Mouse (Mus musculus) mouse trophoblast stem cell (cell line): Measurements from ENCODE around the gene Cenpu.

Source experiments
- in situ Hi-C, 2 experiments: fragments of 300-500 bp; cut with MseI, MboI; formaldehyde crosslinking; loops; 2 replicates in 1 of 2; 3 replicates in 1 of 2; pipeline ENCODE4 v1.15.1; 2025

The Cenpu gene

GRCm38 (mm10) chr8:46551615-46552440 is at the start of gene Cenpu:
Cenpu (plus strand) TSS chr8:46552028.
- in situ Hi-C loops: no loop called here

GRCm38 (mm10) chr8:46502333-46503071 is 49.3 kb upstream of the Cenpu start:
- in situ Hi-C loops: no loop called here

GRCm38 (mm10) chr8:46503072-46503695 is 48.6 kb upstream of the Cenpu start:
- in situ Hi-C loops: no loop called here

GRCm38 (mm10) chr8:46504196-46504595 is 47.6 kb upstream of the Cenpu start:
- in situ Hi-C loops: no loop called here

GRCm38 (mm10) chr8:46508488-46509395 is 43.1 kb upstream of the Cenpu start:
- in situ Hi-C loops: no loop called here

- in situ Hi-C loops: no loop called here
These were observed 42.4 kb upstream of the Cenpu start for GRCm38 (mm10) chr8:46509474-46509873.

- in situ Hi-C loops: no loop called here
These were observed 40.5 kb upstream of the Cenpu start for GRCm38 (mm10) chr8:46511336-46511735.

GRCm38 (mm10) chr8:46512538-46512937 is 39.3 kb upstream of the Cenpu start:
- in situ Hi-C loops: no loop called here

GRCm38 (mm10) chr8:46514027-46514426 is 37.8 kb upstream of the Cenpu start:
- in situ Hi-C loops: no loop called here

GRCm38 (mm10) chr8:46520667-46521066 is 31.2 kb upstream of the Cenpu start:
- in situ Hi-C loops: no loop called here

- in situ Hi-C loops: no loop called here
These were observed 25.7 kb upstream of the Cenpu start for GRCm38 (mm10) chr8:46526098-46526497.

GRCm38 (mm10) chr8:46526821-46527220 is 25.0 kb upstream of the Cenpu start:
- in situ Hi-C loops: no loop called here

GRCm38 (mm10) chr8:46529508-46529907 is 22.3 kb upstream of the Cenpu start:
- in situ Hi-C loops: no loop called here

GRCm38 (mm10) chr8:46530541-46530940 is 21.3 kb upstream of the Cenpu start:
- in situ Hi-C loops: no loop called here

- in situ Hi-C loops: no loop called here
These were observed 17.9 kb upstream of the Cenpu start for GRCm38 (mm10) chr8:46533926-46534325.

GRCm38 (mm10) chr8:46539701-46540100 is 12.1 kb upstream of the Cenpu start:
- in situ Hi-C loops: loop anchor here in 1 of 2 experiments (10.0 kb wide), 1 partner anchor 295 kb away; no protein-coding TSS in a partner anchor

GRCm38 (mm10) chr8:46543191-46543590 is 8.6 kb upstream of the Cenpu start:
- in situ Hi-C loops: loop anchor here in 1 of 2 experiments (10.0 kb wide), 1 partner anchor 298 kb away; no protein-coding TSS in a partner anchor

GRCm38 (mm10) chr8:46543662-46544061 is 8.2 kb upstream of the Cenpu start:
- in situ Hi-C loops: loop anchor here in 1 of 2 experiments (10.0 kb wide), 1 partner anchor 299 kb away; no protein-coding TSS in a partner anchor

- in situ Hi-C loops: loop anchor here (5.0 to 10.0 kb wide), 2 partner anchors 234 to 301 kb away; no protein-coding TSS in a partner anchor
These were observed 6.0 kb upstream of the Cenpu start for GRCm38 (mm10) chr8:46545854-46546253.

GRCm38 (mm10) chr8:46546431-46547176 is 5.2 kb upstream of the Cenpu start:
- in situ Hi-C loops: loop anchor here (5.0 to 10.0 kb wide), 2 partner anchors 234 to 302 kb away; no protein-coding TSS in a partner anchor
